11 mouse cellular contexts compared by ENCODE assay signal in the genomic region with DNA sequence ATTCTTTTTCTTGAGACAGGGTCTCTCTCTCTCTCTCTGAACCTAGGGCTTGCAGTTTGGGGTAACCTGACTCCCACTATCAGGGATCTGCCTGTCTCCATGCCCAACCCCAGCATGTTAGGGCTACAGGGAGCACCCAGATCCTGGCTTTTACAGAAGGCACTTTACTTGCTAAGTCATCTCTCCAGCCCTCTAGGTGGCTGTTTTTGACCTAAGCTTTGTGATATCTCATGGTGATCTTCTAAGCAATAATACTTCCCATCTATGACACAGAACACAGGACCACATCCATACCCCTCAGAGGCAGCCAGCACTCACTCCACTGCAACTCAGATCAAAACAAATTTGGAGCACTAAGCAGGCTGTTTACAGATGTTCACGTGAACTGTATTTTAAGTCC.
A peak's percentile ranks its signal among the peaks of the same experiment; 100 is the strongest.
DNase-seq lines count a peak whose midpoint lies in the region; ATAC-seq and TF ChIP-seq lines count a peak whose summit lies in the region.
"Had no signal": no experiment of that assay in that cellular context is flagged by ENCODE, and none has a peak within 500 bp of the region (broad histone marks: within the 10 kb centered on the region; RNA-seq: fewer than 3 reads in every experiment).

No protein-coding gene starts in this region.

- no peak for ATAC-seq in hindbrain, embryonic 12.5 days (ENCODE audit: low FRiP score)
- ATAC-seq in hindbrain, embryonic 16.5 days, result no peak
- no peak for ATAC-seq in neural tube, embryonic 13.5 days (ENCODE audit: low read depth)
- ATAC-seq in intestine, embryonic 16.5 days, result no peak
- no peak for ATAC-seq in stomach, postnatal 0 days (ENCODE audit: low FRiP score, low TSS enrichment)

- no peak overlapping the region for H3K4me2 ChIP-seq in hindbrain, embryonic 12.5 days (replicated peaks)
- H3K4me2 ChIP-seq in hindbrain, embryonic 16.5 days (ENCODE audit: low read length), result no peak overlapping the region
- H3K4me2 ChIP-seq in neural tube, embryonic 13.5 days, result peak overlapping the region; percentile 95; the same call in 1 of the 2 replicates
- 0 out of 2 replicates have a peak overlapping the region, but pooled peaks have one; percentile 97 for H3K4me2 ChIP-seq in intestine, embryonic 16.5 days (ENCODE audit: low read depth, low read length)
- H3K4me2 ChIP-seq in stomach, postnatal 0 days (replicated peaks; ENCODE audit: low read depth), result no peak overlapping the region

- no peak for TF ChIP-seq CTCF in stomach, postnatal 0 days (IDR thresholded peaks at IDR 0.05; ENCODE audit: low read depth)

- no peak overlapping the region for H3K4me3 ChIP-seq in hindbrain, embryonic 12.5 days
- H3K4me3 ChIP-seq in hindbrain, embryonic 16.5 days (ENCODE audit: low read length), result no peak overlapping the region
- H3K4me3 ChIP-seq in neural tube, embryonic 13.5 days, result no peak overlapping the region
- H3K4me3 ChIP-seq in intestine, embryonic 16.5 days (ENCODE audit: low read length), result no peak overlapping the region
- H3K4me3 ChIP-seq in stomach, postnatal 0 days (ENCODE audit: low read depth, low read length), result no peak overlapping the region
- H3K4me3 ChIP-seq: midbrain, embryonic 12.5 days had no signal

- no peaks in the 10 kb centered on the region for H3K36me3 ChIP-seq in hindbrain, embryonic 12.5 days
- H3K36me3 ChIP-seq in hindbrain, embryonic 16.5 days (ENCODE audit: control insufficient read depth, insufficient read depth, low read length), result no peaks in the 10 kb centered on the region
- no peaks in the 10 kb centered on the region for H3K36me3 ChIP-seq in neural tube, embryonic 13.5 days
- no peaks in the 10 kb centered on the region for H3K36me3 ChIP-seq in intestine, embryonic 16.5 days (ENCODE audit: control insufficient read depth, insufficient read depth, low read length)
- no peaks in the 10 kb centered on the region for H3K36me3 ChIP-seq in stomach, postnatal 0 days (ENCODE audit: control insufficient read depth, insufficient read depth, low read length)
- H3K36me3 ChIP-seq: liver, embryonic 13.5 days; midbrain, embryonic 12.5 days had no signal

- H3K4me1 ChIP-seq in hindbrain, embryonic 12.5 days, result peaks cover 18% of the 10 kb centered on the region
- H3K4me1 ChIP-seq in hindbrain, embryonic 16.5 days (ENCODE audit: control insufficient read depth, insufficient read depth, low read depth, low read length), result peaks cover 4% of the 10 kb centered on the region; the same call in 1 of the 2 replicates
- peaks cover 27% of the 10 kb centered on the region for H3K4me1 ChIP-seq in neural tube, embryonic 13.5 days (replicated peaks)
- peaks cover 13% of the 10 kb centered on the region for H3K4me1 ChIP-seq in intestine, embryonic 16.5 days (ENCODE audit: control insufficient read depth, insufficient read depth, low read length)
- 0 out of 2 replicates have a peak, but pooled peaks cover 2% of the 10 kb centered on the region for H3K4me1 ChIP-seq in stomach, postnatal 0 days (replicated peaks; ENCODE audit: control insufficient read depth, insufficient read depth)

- H3K27me3 ChIP-seq in hindbrain, embryonic 12.5 days, result peaks cover 10% of the 10 kb centered on the region
- H3K27me3 ChIP-seq in hindbrain, embryonic 16.5 days (replicated peaks; ENCODE audit: control insufficient read depth, insufficient read depth, low read length), result no peaks in the 10 kb centered on the region
- peaks cover 10% of the 10 kb centered on the region; the same call in 1 of the 2 replicates for H3K27me3 ChIP-seq in neural tube, embryonic 13.5 days
- no peaks in the 10 kb centered on the region for H3K27me3 ChIP-seq in intestine, embryonic 16.5 days (replicated peaks; ENCODE audit: control insufficient read depth, insufficient read depth, low read length)
- H3K27me3 ChIP-seq in stomach, postnatal 0 days (ENCODE audit: control insufficient read depth, insufficient read depth, low read length), result no peaks in the 10 kb centered on the region

- no peak overlapping the region for H3K9ac ChIP-seq in hindbrain, embryonic 12.5 days
- H3K9ac ChIP-seq in hindbrain, embryonic 16.5 days (ENCODE audit: low read depth, low read length), result no peak overlapping the region
- H3K9ac ChIP-seq in neural tube, embryonic 13.5 days, result no peak overlapping the region
- H3K9ac ChIP-seq in intestine, embryonic 16.5 days (ENCODE audit: low read depth, low read length), result no peak overlapping the region
- no peak overlapping the region for H3K9ac ChIP-seq in stomach, postnatal 0 days (ENCODE audit: low read length)
- H3K9ac ChIP-seq: liver, embryonic 13.5 days; midbrain, embryonic 12.5 days had no signal

- 0 out of 2 replicates have a peak overlapping the region, but pooled peaks have one; percentile 17 for H3K27ac ChIP-seq in hindbrain, embryonic 12.5 days
- no peak overlapping the region for H3K27ac ChIP-seq in hindbrain, embryonic 16.5 days (ENCODE audit: low read depth, low read length)
- H3K27ac ChIP-seq in neural tube, embryonic 13.5 days (replicated peaks), result 0 out of 2 replicates have a peak overlapping the region, but pooled peaks have one; percentile 19
- H3K27ac ChIP-seq in intestine, embryonic 16.5 days (ENCODE audit: low read length), result peak overlapping the region; percentile 97
- peak overlapping the region; percentile 98 for H3K27ac ChIP-seq in stomach, postnatal 0 days (replicated peaks)
- H3K27ac ChIP-seq: liver, embryonic 13.5 days; midbrain, embryonic 12.5 days had no signal

- WGBS in hindbrain, embryonic 12.5 days, result 67% methylated on average over 1 of the region's 1 CpGs
- 81% methylated on average over 1 of the region's 1 CpGs for WGBS in hindbrain, embryonic 16.5 days
- 83% methylated on average over 1 of the region's 1 CpGs for WGBS in neural tube, embryonic 13.5 days
- 56% methylated on average over 1 of the region's 1 CpGs for WGBS in intestine, embryonic 16.5 days
- WGBS in stomach, postnatal 0 days, result 33% methylated on average over 1 of the region's 1 CpGs

- DNase-seq in neural tube, embryonic 10.5 days (ENCODE audit: extremely low spot score, low spot score), result no peak
- DNase-seq in stomach, postnatal 0 days (ENCODE audit: low spot score), result no peak
- no peak for DNase-seq in layer of hippocampus, adult 9-10 months (ENCODE audit: low spot score)
- DNase-seq in testis, postnatal 10 days (ENCODE audit: low spot score), result no peak
- DNase-seq: liver, embryonic 13.5 days; thymus, postnatal 25 days had no signal

- TF ChIP-seq EP300 in stomach, postnatal 0 days (optimal IDR thresholded peaks at IDR 0.05), result no peak

- H3K9me3 ChIP-seq in hindbrain, embryonic 12.5 days (replicated peaks), result no peaks in the 10 kb centered on the region
- H3K9me3 ChIP-seq in hindbrain, embryonic 16.5 days (ENCODE audit: control insufficient read depth, low read length), result no peaks in the 10 kb centered on the region
- H3K9me3 ChIP-seq in neural tube, embryonic 13.5 days, result no peaks in the 10 kb centered on the region
- no peaks in the 10 kb centered on the region for H3K9me3 ChIP-seq in intestine, embryonic 16.5 days (ENCODE audit: control insufficient read depth, low read length)
- no peaks in the 10 kb centered on the region for H3K9me3 ChIP-seq in stomach, postnatal 0 days (ENCODE audit: control insufficient read depth, low read length)
- H3K9me3 ChIP-seq: liver, embryonic 13.5 days; midbrain, embryonic 12.5 days had no signal

Comparison
In these comparisons a context has a peak if more than half of its experiments do, and no peak if none do; other contexts are left out.
1. H3K4me2 ChIP-seq: peak in neural tube, embryonic 13.5 days (single experiment) and intestine, embryonic 16.5 days (single experiment); none in hindbrain, embryonic 12.5 days (single experiment), hindbrain, embryonic 16.5 days (single experiment) and stomach, postnatal 0 days (single experiment).